Mouse (Mus musculus) heart, postnatal 0 days (tissue): ENCODE data around the gene Vdr.

Experiments used
- CTCF ChIP-seq: IDR thresholded peaks from 2 replicates; pipeline ENCODE4 v1.5.1; 2016; ENCODE audit warnings: antibody characterized with exemption, control low read depth, low read depth
- EP300 ChIP-seq: IDR thresholded peaks from 2 replicates; pipeline ENCODE4 v1.6.1; 2016; ENCODE audit warnings: antibody characterized with exemption, low read depth

DNA sequence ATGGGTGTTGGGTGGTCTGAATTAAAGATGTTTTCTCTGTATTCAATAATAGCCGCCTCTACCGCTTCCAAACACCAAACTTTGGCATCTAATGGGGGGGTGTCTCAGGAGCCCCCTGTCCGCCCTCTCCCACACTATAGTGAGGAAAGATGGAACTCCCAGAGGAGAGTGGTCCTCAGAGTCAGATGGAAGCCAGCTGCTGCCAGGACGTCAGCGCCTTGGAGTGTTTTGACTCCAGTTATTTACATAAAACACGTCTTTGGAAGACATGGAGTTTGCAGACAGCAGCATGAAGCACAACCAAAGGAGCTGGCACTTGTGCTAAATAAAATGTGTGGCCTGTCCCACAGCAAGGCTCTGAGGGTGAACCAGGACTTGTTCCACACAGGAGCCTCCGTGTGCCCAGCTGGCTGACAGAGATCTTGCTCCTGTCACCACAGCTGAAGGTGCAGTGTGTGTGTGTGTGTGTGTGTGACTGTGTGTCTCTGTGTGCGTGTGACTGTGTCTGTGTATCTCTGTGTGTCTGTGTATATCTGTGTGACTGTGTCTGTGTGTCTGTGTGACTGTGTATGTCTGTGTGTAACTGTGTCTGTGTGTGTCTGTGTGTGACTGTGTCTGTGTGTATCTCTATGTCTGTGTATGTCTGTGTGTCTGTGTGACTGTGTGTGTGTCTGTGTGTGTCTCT is 45.9 kb downstream of the Vdr start:
- TF ChIP-seq CTCF = no peak
- no peak for TF ChIP-seq EP300
